Mouse (Mus musculus): ENCODE data around the gene Vmn1r81. TPM values are rescaled to one million over a fixed set of nuclear protein-coding genes. Genes with fewer than 3 reads are reported as not detected.

Gene Vmn1r81
- not detected for total RNA-seq (2021)

DNA sequence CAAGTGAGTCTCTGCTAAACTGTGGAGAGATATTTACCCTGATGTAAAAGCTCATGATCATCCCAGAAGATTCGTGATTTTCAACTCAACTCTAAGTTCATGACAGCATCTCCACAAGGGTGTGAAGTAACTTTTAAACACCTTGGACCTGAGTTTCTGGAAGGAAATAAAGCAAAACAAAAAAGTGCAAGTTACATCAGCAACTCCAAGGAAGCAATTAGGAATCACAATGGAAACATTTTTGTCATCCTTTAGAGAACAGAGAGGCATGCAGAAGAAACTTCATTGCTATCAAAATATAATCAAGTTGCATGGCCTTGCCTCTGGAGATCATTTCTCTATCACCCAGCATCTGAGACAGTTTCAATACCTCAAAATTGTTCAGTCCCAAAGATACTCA, at the start of gene Vmn1r81:
Gene Vmn1r81, minus strand, starts transcription at position 101 of the 400 bp plus-strand sequence.
- no peak for DNase-seq

DNA sequence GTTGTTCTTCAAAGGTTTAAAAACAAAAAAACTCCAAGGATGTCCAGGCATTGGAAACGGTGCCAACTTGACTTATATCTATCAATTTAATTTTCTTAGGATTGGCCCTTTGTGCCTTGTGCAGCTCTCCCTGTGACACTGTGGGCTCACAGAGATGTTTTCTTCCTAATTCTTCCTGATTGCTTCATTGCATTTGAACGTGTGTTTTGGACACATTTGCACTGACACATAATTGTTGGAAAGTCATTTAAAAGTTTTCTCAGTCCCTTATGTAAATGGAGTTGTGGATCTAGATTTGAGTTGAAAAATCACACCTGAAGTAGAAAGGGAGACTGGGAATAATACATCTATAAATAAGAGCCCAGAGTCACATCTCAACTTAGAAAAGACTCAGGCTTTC, 32.1 kb upstream of the Vmn1r81 start, which contains the start of gene Vmn1r82:
Gene Vmn1r82, plus strand, starts transcription at position 301 of the 400 bp plus-strand sequence.
- DNase-seq = no peak

DNA sequence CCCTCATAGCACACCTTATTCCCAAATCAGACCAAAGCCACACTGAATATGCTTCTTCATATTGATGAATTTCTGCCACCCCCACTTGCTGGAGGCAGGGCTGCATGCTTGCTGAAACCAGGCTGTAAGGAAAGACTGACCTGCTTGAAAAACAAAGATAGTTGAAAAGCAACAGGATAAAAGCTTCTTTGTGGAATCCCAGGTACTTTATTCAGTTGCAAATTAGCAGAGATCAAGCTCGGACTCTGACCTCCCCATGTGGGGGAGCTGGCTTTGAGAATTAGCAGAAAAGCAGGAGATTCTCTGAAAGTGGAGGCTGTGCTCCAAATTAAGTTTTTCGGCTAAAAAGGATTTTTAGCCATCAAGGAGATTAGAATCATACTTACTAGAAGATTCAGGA, 63.9 kb downstream of the Vmn1r81 start:
- DNase-seq = no peak

Other genes with a start within 250 kb of the Vmn1r81 start
- gene Vmn1r77, start 231.5 kb downstream of the Vmn1r81 start, total RNA-seq (2021) = not detected
- not detected for gene Vmn1r78, start 118.0 kb downstream of the Vmn1r81 start, total RNA-seq (2021)
- gene Vmn1r79, start 97.0 kb downstream of the Vmn1r81 start, total RNA-seq (2021) = not detected
- not detected for gene Vmn1r80, start 79.0 kb downstream of the Vmn1r81 start, total RNA-seq (2021)
- gene Vmn1r82, start 32.2 kb upstream of the Vmn1r81 start, total RNA-seq (2021) = not detected
- gene Vmn1r83, start 61.2 kb upstream of the Vmn1r81 start, total RNA-seq (2021) = not detected
- not detected for gene Vmn1r84, start 101.0 kb upstream of the Vmn1r81 start, total RNA-seq (2021)
- gene Zfp551, start 154.5 kb upstream of the Vmn1r81 start, total RNA-seq (2021) = 1 to 10 TPM; 8.9 to 9.4 TPM
- 10 to 100 TPM; 12.6 to 13.5 TPM for gene Zfp606, start 210.0 kb upstream of the Vmn1r81 start, total RNA-seq (2021)
- not detected for gene 2900092C05Rik, start 244.2 kb upstream of the Vmn1r81 start, total RNA-seq (2021)